ENCODE assay signal across 10 mouse cellular contexts in the genomic region with DNA sequence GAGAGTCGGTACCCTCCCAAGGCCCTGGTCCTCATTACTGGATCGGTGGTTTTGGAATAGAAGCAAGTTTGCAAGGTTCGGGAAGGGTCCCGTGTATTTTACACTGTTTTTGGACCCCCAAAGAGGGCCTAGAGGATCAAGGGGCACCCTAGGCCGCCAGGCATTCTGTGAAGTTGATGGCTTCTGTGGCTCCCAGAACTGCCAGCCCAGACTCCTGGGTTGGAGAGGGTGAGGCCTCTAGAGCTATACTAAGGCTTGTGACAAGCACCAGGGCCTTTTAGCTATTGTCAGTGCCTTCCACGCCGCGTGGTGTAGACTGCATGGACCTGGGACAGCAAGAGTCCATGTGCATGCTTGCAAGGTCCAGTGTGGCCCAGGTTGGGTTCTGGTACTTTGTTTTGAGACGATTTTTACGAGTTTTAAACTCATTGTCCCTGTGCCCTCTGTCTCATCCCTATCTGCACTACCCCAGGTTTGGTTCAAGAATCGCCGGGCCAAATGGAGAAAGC. TPM values are rescaled to one million over a fixed set of nuclear protein-coding genes. Genes with fewer than 3 reads are reported as not detected.
DNase-seq lines count a peak whose midpoint lies in the region; ATAC-seq and TF ChIP-seq lines count a peak whose summit lies in the region.
"Had no signal": no experiment of that assay in that cellular context is flagged by ENCODE, and none has a peak within 500 bp of the region (broad histone marks: within the 10 kb centered on the region; RNA-seq: fewer than 3 reads in every experiment).

No protein-coding gene starts in this region.

- H3K27me3 ChIP-seq in forebrain, postnatal 0 days (ENCODE audit: insufficient read depth, low read length), result peaks cover 73% of the 10 kb centered on the region
- H3K27me3 ChIP-seq in forebrain, embryonic 12.5 days, result peaks cover 90% of the 10 kb centered on the region
- peaks cover 100% of the 10 kb centered on the region for H3K27me3 ChIP-seq in midbrain, embryonic 10.5 days (ENCODE audit: low read depth, poor library complexity, severe bottlenecking)
- H3K27me3 ChIP-seq in midbrain, postnatal 0 days (ENCODE audit: insufficient read depth, low read length), result peaks cover 63% of the 10 kb centered on the region
- peaks cover 88% of the 10 kb centered on the region for H3K27me3 ChIP-seq in limb, embryonic 15.5 days

- H3K9me3 ChIP-seq in forebrain, postnatal 0 days (ENCODE audit: low read length), result no peaks in the 10 kb centered on the region
- no peaks in the 10 kb centered on the region for H3K9me3 ChIP-seq in forebrain, embryonic 12.5 days
- H3K9me3 ChIP-seq in midbrain, embryonic 10.5 days (replicated peaks), result no peaks in the 10 kb centered on the region
- H3K9me3 ChIP-seq in midbrain, postnatal 0 days (ENCODE audit: low read length), result no peaks in the 10 kb centered on the region
- no peaks in the 10 kb centered on the region for H3K9me3 ChIP-seq in limb, embryonic 15.5 days
- H3K9me3 ChIP-seq: lung, embryonic 15.5 days; neural tube, embryonic 12.5 days had no signal

- H3K4me3 ChIP-seq in forebrain, postnatal 0 days (ENCODE audit: low read depth, low read length), result no peak overlapping the region
- no peak overlapping the region for H3K4me3 ChIP-seq in forebrain, embryonic 12.5 days (replicated peaks)
- peak overlapping the region; percentile 66; the same call in 1 of the 2 replicates for H3K4me3 ChIP-seq in midbrain, embryonic 10.5 days
- no peak overlapping the region for H3K4me3 ChIP-seq in midbrain, postnatal 0 days (ENCODE audit: low read depth, low read length)
- peak overlapping the region; percentile 6 for H3K4me3 ChIP-seq in limb, embryonic 15.5 days
- H3K4me3 ChIP-seq: lung, embryonic 15.5 days; neural tube, embryonic 12.5 days had no signal

- peaks cover 3% of the 10 kb centered on the region; the same call in 1 of the 2 replicates for H3K4me1 ChIP-seq in forebrain, postnatal 0 days (ENCODE audit: insufficient read depth)
- H3K4me1 ChIP-seq in forebrain, embryonic 12.5 days, result peaks cover 33% of the 10 kb centered on the region
- H3K4me1 ChIP-seq in midbrain, embryonic 10.5 days, result peaks cover 70% of the 10 kb centered on the region
- no peaks in the 10 kb centered on the region for H3K4me1 ChIP-seq in midbrain, postnatal 0 days (ENCODE audit: insufficient read depth, low read length)
- H3K4me1 ChIP-seq in limb, embryonic 15.5 days, result peaks cover 31% of the 10 kb centered on the region

- peak; percentile 32 for DNase-seq in forebrain, postnatal 0 days
- DNase-seq in midbrain, embryonic 10.5 days (ENCODE audit: low spot score), result no peak
- no peak for DNase-seq in midbrain, postnatal 0 days (ENCODE audit: low spot score)
- no peak for DNase-seq in right cerebral cortex, postnatal 25 days
- no peak for DNase-seq in adrenal gland, postnatal 10 days
- no peak for DNase-seq in adrenal gland, postnatal 25 days

- no peak overlapping the region for H3K4me2 ChIP-seq in forebrain, postnatal 0 days (ENCODE audit: low read depth)
- no peak overlapping the region for H3K4me2 ChIP-seq in forebrain, embryonic 12.5 days
- no peak overlapping the region for H3K4me2 ChIP-seq in midbrain, postnatal 0 days (ENCODE audit: low read depth, low read length, poor library complexity, severe bottlenecking)
- no peak overlapping the region for H3K4me2 ChIP-seq in limb, embryonic 15.5 days
- H3K4me2 ChIP-seq: neural tube, embryonic 12.5 days had no signal

- WGBS in forebrain, postnatal 0 days, result 1% methylated on average over 12 of the region's 12 CpGs
- 2% methylated on average over 12 of the region's 12 CpGs for WGBS in forebrain, embryonic 12.5 days
- WGBS in midbrain, embryonic 10.5 days, result 2% methylated on average over 12 of the region's 12 CpGs
- 3% methylated on average over 12 of the region's 12 CpGs for WGBS in midbrain, postnatal 0 days
- WGBS in limb, embryonic 15.5 days, result 4% methylated on average over 12 of the region's 12 CpGs

- no peak for TF ChIP-seq CTCF in forebrain, postnatal 0 days (IDR thresholded peaks at IDR 0.05; ENCODE audit: low read depth)
- no peak for TF ChIP-seq CTCF in midbrain, postnatal 0 days (IDR thresholded peaks at IDR 0.05)

- H3K9ac ChIP-seq in forebrain, postnatal 0 days, result no peak overlapping the region
- H3K9ac ChIP-seq in forebrain, embryonic 12.5 days, result no peak overlapping the region
- H3K9ac ChIP-seq in midbrain, postnatal 0 days (replicated peaks; ENCODE audit: low read length, poor library complexity, severe bottlenecking), result no peak overlapping the region
- no peak overlapping the region for H3K9ac ChIP-seq in limb, embryonic 15.5 days
- H3K9ac ChIP-seq: lung, embryonic 15.5 days; neural tube, embryonic 12.5 days had no signal

- H3K36me3 ChIP-seq in forebrain, postnatal 0 days (ENCODE audit: insufficient read depth), result no peaks in the 10 kb centered on the region
- H3K36me3 ChIP-seq in forebrain, embryonic 12.5 days (replicated peaks), result no peaks in the 10 kb centered on the region
- H3K36me3 ChIP-seq in midbrain, embryonic 10.5 days, result no peaks in the 10 kb centered on the region
- H3K36me3 ChIP-seq in midbrain, postnatal 0 days (ENCODE audit: insufficient read depth, low read length), result no peaks in the 10 kb centered on the region
- H3K36me3 ChIP-seq in limb, embryonic 15.5 days, result no peaks in the 10 kb centered on the region
- H3K36me3 ChIP-seq: lung, embryonic 15.5 days; neural tube, embryonic 12.5 days had no signal

- no peak for ATAC-seq in forebrain, postnatal 0 days
- no peak for ATAC-seq in forebrain, embryonic 12.5 days (ENCODE audit: low FRiP score)
- no peak for ATAC-seq in midbrain, postnatal 0 days (ENCODE audit: low FRiP score)
- ATAC-seq in limb, embryonic 15.5 days (ENCODE audit: insufficient number of reproducible peaks, low FRiP score, low TSS enrichment, low read depth), result no peak

- H3K27ac ChIP-seq in forebrain, postnatal 0 days (ENCODE audit: low read depth, low read length), result no peak overlapping the region
- no peak overlapping the region for H3K27ac ChIP-seq in forebrain, embryonic 12.5 days
- H3K27ac ChIP-seq in midbrain, embryonic 10.5 days (replicated peaks), result no peak overlapping the region
- H3K27ac ChIP-seq in midbrain, postnatal 0 days (ENCODE audit: low read depth, low read length), result no peak overlapping the region
- H3K27ac ChIP-seq in limb, embryonic 15.5 days, result no peak overlapping the region
- H3K27ac ChIP-seq: lung, embryonic 15.5 days; neural tube, embryonic 12.5 days had no signal

RNA-seq across cellular contexts. Expression of a gene that starts 18.2 kb away (rescaled TPM):
- total RNA-seq in forebrain, postnatal 0 days (2014; rRNA removed), result 2.1 and 10.5 TPM in 2 replicates
- 2.5 and 7.2 TPM in 2 replicates for polyA plus RNA-seq in forebrain, postnatal 0 days (2015; fragmentation: Nextera tagmentation; extraction: Ambion mirVana)
- 15.9 and 28.3 TPM in 2 replicates for polyA plus RNA-seq in forebrain, embryonic 12.5 days (2016; fragmentation: Nextera tagmentation; extraction: Ambion mirVana)
- polyA plus RNA-seq in midbrain, embryonic 10.5 days (2016; fragmentation: Nextera tagmentation; extraction: Ambion mirVana), result 27.8 and 47.0 TPM in 2 replicates
- total RNA-seq in midbrain, postnatal 0 days (2014; rRNA removed), result 10.4 and 13.5 TPM in 2 replicates
- 28.7 and 29.9 TPM in 2 replicates for polyA plus RNA-seq in midbrain, postnatal 0 days (2015; fragmentation: Nextera tagmentation; extraction: Ambion mirVana)
- 9.1 and 19.7 TPM in 2 replicates for polyA plus RNA-seq in limb, embryonic 15.5 days (2015; fragmentation: Nextera tagmentation; extraction: Ambion mirVana)
- under 1 TPM; 0.72 to 0.79 TPM for total RNA-seq in adrenal gland, postnatal 10 days (2021)
- total RNA-seq in adrenal gland, postnatal 25 days (2021), result 0.21 and 0.71 TPM in 2 replicates

Comparison
In these comparisons a context has a peak if more than half of its experiments do, and no peak if none do; other contexts are left out.
1. H3K4me3 ChIP-seq: peak in midbrain, embryonic 10.5 days (single experiment) and limb, embryonic 15.5 days (single experiment); none in forebrain, postnatal 0 days (single experiment), forebrain, embryonic 12.5 days (single experiment) and midbrain, postnatal 0 days (single experiment).